Mouse (Mus musculus): ENCODE measurements around the gene Narfl.

- TF ChIP-seq CTCF (IDR thresholded peaks at IDR 0.05) (no peak), EP300 (IDR thresholded peaks at IDR 0.05) (no peak)
Observed at GRCm38 (mm10) chr17:25829558-25830017, 56.0 kb downstream of the Narfl start.
